Mouse (Mus musculus) CH12.LX (cell line): Measurements from ENCODE around the gene Cdc42bpa. TPM values are rescaled to one million over a fixed set of nuclear protein-coding genes. Genes with fewer than 3 reads are reported as not detected.

Experiments used
- DNase-seq: peaks from one replicate; pipeline ENCODE4 v3.0.0-alpha.2; 2013; ENCODE audit errors: extremely low read depth
- H3K27ac ChIP-seq: 2 replicates; pipeline ENCODE4 v1.5.1; 2012; ENCODE audit warnings: low read depth, mild to moderate bottlenecking, control low read depth, moderate library complexity; ENCODE audit not compliant: insufficient read depth
- H3K27me3 ChIP-seq: replicated peaks from 2 replicates; pipeline ENCODE3; 2012; ENCODE audit warnings: inconsistent platforms
- H3K36me3 ChIP-seq, 2 experiments: replicated peaks in 1 of 2; 2 replicates each; pipeline versions ENCODE3 to v1.6.1; 2012; ENCODE audit warnings: inconsistent platforms in 1 of 2, low read length in 1 of 2, mild to moderate bottlenecking in 1 of 2, mixed read lengths in 1 of 2, moderate library complexity in 1 of 2; ENCODE audit not compliant: control insufficient read depth in 1 of 2, insufficient read depth in 1 of 2
- H3K4me1 ChIP-seq, 2 experiments: 2 replicates each; pipeline ENCODE4 v1.6.1; 2012; ENCODE audit warnings: inconsistent platforms in 1 of 2, moderate library complexity in 1 of 2; ENCODE audit not compliant: insufficient read depth in 2 of 2, control insufficient read depth in 1 of 2
- H3K4me2 ChIP-seq: 2 replicates; pipeline ENCODE4 v1.6.1; 2012; ENCODE audit warnings: low read depth, mild to moderate bottlenecking, control low read depth; ENCODE audit not compliant: poor library complexity, insufficient read depth, severe bottlenecking
- H3K4me3 ChIP-seq, 3 experiments: fragments of 150-350 bp in 1 of 3; sonication (generic) in 1 of 3; replicated peaks in 1 of 3; 2 replicates each; pipeline versions ENCODE3 to v1.5.1; 2011 to 2012; ENCODE audit warnings: low read depth in 2 of 3, low read length in 2 of 3, mild to moderate bottlenecking in 2 of 3, moderate library complexity in 2 of 3, control low read depth in 1 of 3, improper control_type of control experiment in 1 of 3, inconsistent platforms in 1 of 3, mixed read lengths in 1 of 3; ENCODE audit not compliant: poor library complexity in 1 of 3
- H3K79me2 ChIP-seq: replicated peaks from 2 replicates; pipeline ENCODE4 v1.6.1; 2012; ENCODE audit warnings: mild to moderate bottlenecking, moderate library complexity; ENCODE audit not compliant: control insufficient read depth, poor library complexity, insufficient read depth, severe bottlenecking; ENCODE audit errors: extremely low read depth
- H3K9ac ChIP-seq: 2 replicates; pipeline ENCODE4 v1.6.1; 2012; ENCODE audit warnings: low read depth, mild to moderate bottlenecking, control low read depth, moderate library complexity; ENCODE audit not compliant: insufficient read depth
- H3K9me3 ChIP-seq: replicated peaks from 2 replicates; pipeline ENCODE3; 2012; ENCODE audit warnings: low read length, inconsistent platforms, mixed read lengths
- BHLHE40 ChIP-seq: IDR thresholded peaks from 2 replicates; pipeline ENCODE4 v1.6.1; 2011; ENCODE audit warnings: mild to moderate bottlenecking, low read depth, low read length, improper control_type of control experiment
- CHD1 ChIP-seq: IDR thresholded peaks from 2 replicates; pipeline ENCODE4 v1.6.1; 2012; ENCODE audit warnings: low read depth, low read length, improper control_type of control experiment, inconsistent platforms
- CHD2 ChIP-seq: IDR thresholded peaks from 2 replicates; pipeline ENCODE4 v1.6.1; 2011; ENCODE audit warnings: low read length, improper control_type of control experiment
- CTCF ChIP-seq, 2 experiments: IDR thresholded peaks in 1 of 2; conservative IDR thresholded peaks in 1 of 2; 2 replicates each; pipeline ENCODE4 v1.5.1; 2011 to 2012; ENCODE audit warnings: low read depth in 2 of 2, low read length in 2 of 2, improper control_type of control experiment in 1 of 2, inconsistent platforms in 1 of 2, mild to moderate bottlenecking in 1 of 2, moderate library complexity in 1 of 2
- E2F4 ChIP-seq: IDR thresholded peaks from 2 replicates; pipeline ENCODE4 v1.6.1; 2011; ENCODE audit warnings: low read depth, low read length, improper control_type of control experiment; ENCODE audit not compliant: insufficient replicate concordance
- EP300 ChIP-seq: IDR thresholded peaks from 2 replicates; pipeline ENCODE4 v1.6.1; 2011; ENCODE audit warnings: low read length, improper control_type of control experiment
- ETS1 ChIP-seq: conservative IDR thresholded peaks from 2 replicates; pipeline ENCODE4 v1.6.1; 2012; ENCODE audit warnings: low read depth, mild to moderate bottlenecking, inconsistent platforms, low read length, improper control_type of control experiment, moderate library complexity
- GABPA ChIP-seq: IDR thresholded peaks from 2 replicates; pipeline ENCODE4 v1.6.1; 2012; ENCODE audit warnings: low read depth, low read length, improper control_type of control experiment, inconsistent platforms; ENCODE audit not compliant: insufficient replicate concordance
- HCFC1 ChIP-seq: IDR thresholded peaks from 2 replicates; pipeline ENCODE4 v1.6.1; 2012; ENCODE audit warnings: low read depth, mild to moderate bottlenecking, inconsistent platforms, low read length, improper control_type of control experiment
- IRF4 ChIP-seq: IDR thresholded peaks from 2 replicates; pipeline ENCODE4 v1.6.1; 2014; ENCODE audit warnings: low read depth, mild to moderate bottlenecking, inconsistent platforms, low read length, improper control_type of control experiment
- JUN ChIP-seq: IDR thresholded peaks from 2 replicates; pipeline ENCODE4 v1.6.1; 2011; ENCODE audit warnings: low read depth, mild to moderate bottlenecking, low read length, improper control_type of control experiment, moderate library complexity; ENCODE audit not compliant: insufficient read depth
- JUND ChIP-seq: conservative IDR thresholded peaks from 2 replicates; pipeline ENCODE4 v1.6.1; 2011; ENCODE audit warnings: low read depth, low read length, improper control_type of control experiment
- MAFK ChIP-seq: IDR thresholded peaks from 2 replicates; pipeline ENCODE4 v1.6.1; 2011; ENCODE audit warnings: low read length, improper control_type of control experiment; ENCODE audit not compliant: insufficient replicate concordance
- MAX ChIP-seq: IDR thresholded peaks from 2 replicates; pipeline ENCODE4 v1.6.1; 2011; ENCODE audit warnings: low read length, improper control_type of control experiment
- MAZ ChIP-seq: IDR thresholded peaks from 2 replicates; pipeline ENCODE4 v1.6.1; 2012; ENCODE audit warnings: low read depth, mild to moderate bottlenecking, inconsistent platforms, low read length, improper control_type of control experiment, moderate library complexity
- MEF2A ChIP-seq: IDR thresholded peaks from 2 replicates; pipeline ENCODE4 v1.6.1; 2014; ENCODE audit warnings: low read depth, mild to moderate bottlenecking, inconsistent platforms, low read length, improper control_type of control experiment, borderline replicate concordance
- MYC ChIP-seq: IDR thresholded peaks from 2 replicates; pipeline ENCODE4 v1.6.1; 2011; ENCODE audit warnings: low read depth, mild to moderate bottlenecking, improper control_type of control experiment, low read length
- NELFE ChIP-seq: IDR thresholded peaks from 2 replicates; pipeline ENCODE4 v1.6.1; 2011; ENCODE audit warnings: low read depth, low read length, improper control_type of control experiment
- NRF1 ChIP-seq: IDR thresholded peaks from 2 replicates; pipeline ENCODE4 v1.6.1; 2014; ENCODE audit warnings: low read depth, mild to moderate bottlenecking, inconsistent platforms, low read length, improper control_type of control experiment, moderate library complexity
- POLR2AphosphoS2 ChIP-seq: IDR thresholded peaks from 2 replicates; pipeline ENCODE4 v1.6.1; 2011; ENCODE audit warnings: low read depth, low read length, improper control_type of control experiment
- RAD21 ChIP-seq: IDR thresholded peaks from 2 replicates; pipeline ENCODE4 v1.6.1; 2011; ENCODE audit warnings: low read depth, mild to moderate bottlenecking, low read length, improper control_type of control experiment, moderate library complexity
- RCOR1 ChIP-seq: conservative IDR thresholded peaks from 2 replicates; pipeline ENCODE4 v1.6.1; 2012; ENCODE audit warnings: low read depth, mild to moderate bottlenecking, inconsistent platforms, low read length, improper control_type of control experiment
- SIN3A ChIP-seq: IDR thresholded peaks from 2 replicates; pipeline ENCODE4 v1.6.1; 2012; ENCODE audit warnings: low read length, improper control_type of control experiment, inconsistent platforms
- SMC3 ChIP-seq: IDR thresholded peaks from 2 replicates; pipeline ENCODE4 v1.6.1; 2011; ENCODE audit warnings: low read depth, low read length, improper control_type of control experiment
- TBP ChIP-seq: conservative IDR thresholded peaks from 2 replicates; pipeline ENCODE4 v1.6.1; 2011; ENCODE audit warnings: low read depth, low read length, improper control_type of control experiment
- TCF12 ChIP-seq: IDR thresholded peaks from 2 replicates; pipeline ENCODE4 v1.6.1; 2014; ENCODE audit warnings: low read depth, mild to moderate bottlenecking, inconsistent platforms, low read length, improper control_type of control experiment
- USF1 ChIP-seq: IDR thresholded peaks from 2 replicates; pipeline ENCODE4 v1.6.1; 2014; ENCODE audit warnings: low read depth, mild to moderate bottlenecking, inconsistent platforms, low read length, improper control_type of control experiment
- ZC3H11A ChIP-seq: IDR thresholded peaks from 2 replicates; pipeline ENCODE4 v1.6.1; 2012; ENCODE audit warnings: low read depth, mild to moderate bottlenecking, inconsistent platforms, low read length, improper control_type of control experiment
- ZKSCAN1 ChIP-seq: IDR thresholded peaks from 2 replicates; pipeline ENCODE4 v1.6.1; 2012; ENCODE audit warnings: low read depth, inconsistent platforms, low read length, improper control_type of control experiment, borderline replicate concordance
- ZMIZ1 ChIP-seq: IDR thresholded peaks from 2 replicates; pipeline ENCODE4 v1.6.1; 2012; ENCODE audit warnings: low read depth, mild to moderate bottlenecking, inconsistent platforms, low read length, improper control_type of control experiment
- ZNF384 ChIP-seq: IDR thresholded peaks from 2 replicates; pipeline ENCODE4 v1.6.1; 2012; ENCODE audit warnings: low read depth, low read length, improper control_type of control experiment, inconsistent platforms
- dilution Hi-C: fragments of 300-500 bp; cut with MboI; formaldehyde crosslinking; loops from 2 replicates; pipeline ENCODE4 v1.14.3; 2020; ENCODE audit warnings: low sequenced_read_pairs; ENCODE audit not compliant: extremely low pct_unique_long_range_greater_than_20kb, extremely low pct_ligation_motif_present
- in situ Hi-C: fragments of 300-500 bp; cut with MboI; formaldehyde crosslinking; loops from 3 replicates; pipeline ENCODE4 v1.14.3; 2019; ENCODE audit warnings: low sequenced_read_pairs, low pct_ligation_motif_present, low pct_unique_long_range_greater_than_20kb, mixed read lengths
- polyA plus RNA-seq: library from polyadenylated mRNA; unstranded; fragments of >175 nt; gene quantifications from 2 replicates; pipeline ENCODE4 v1.2.1, GENCODE M21; 2012; ENCODE audit warnings: low read depth; ENCODE audit not compliant: insufficient read length
- total RNA-seq, 2 experiments: library from RNA; depleted of rRNA; stranded (reverse); fragments of 300-350 nt in 1 of 2; fragments of >200 nt in 1 of 2; gene quantifications; 2 replicates each; pipeline ENCODE4 v1.2.3; 2012 to 2014

Cdc42bpa gene
- total and polyA plus RNA-seq, 3 experiments, result 5.3 to 9.0 (median 5.6) TPM

DNA sequence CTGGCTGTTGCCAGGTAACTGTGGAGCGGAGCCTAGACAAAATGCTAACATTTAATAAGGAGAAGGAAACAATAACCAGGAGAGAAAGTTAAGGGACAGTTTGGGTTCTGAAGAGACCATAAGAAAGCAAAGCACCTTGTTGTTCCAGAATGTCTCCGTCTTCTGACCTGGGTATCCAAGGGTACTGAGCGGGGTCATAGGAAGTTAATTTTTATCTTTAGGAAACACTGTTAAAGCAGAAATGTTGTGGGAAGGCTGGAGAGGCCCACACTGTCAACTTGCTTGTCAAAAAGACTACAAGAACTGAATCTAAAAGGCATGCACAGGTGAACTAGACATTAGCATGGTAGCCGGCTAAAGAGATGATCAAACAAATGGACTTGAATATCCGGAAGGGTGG is 252.6 kb downstream of the Cdc42bpa start:
- dilution Hi-C loops (no loop called here), in situ Hi-C loops (no loop called here)
- Histone ChIP-seq H3K36me3 (no peaks in the 10 kb centered on the region), H3K79me2 (no peaks in the 10 kb centered on the region), H3K9ac (no peak overlapping the region), H3K9me3 (no peaks in the 10 kb centered on the region), H3K4me3 (no peak overlapping the region), H3K4me2 (no peak overlapping the region), H3K27me3 (no peaks in the 10 kb centered on the region), H3K27ac (no peak overlapping the region), H3K4me1 (peaks cover 13 to 59% of the 10 kb centered on the region in 2 experiments)
- TF ChIP-seq BHLHE40 (no peak), JUN (no peak), MAX (no peak), IRF4 (no peak), SMC3 (no peak), ZC3H11A (no peak), NRF1 (no peak), HCFC1 (no peak), RCOR1 (no peak), POLR2AphosphoS2 (no peak), CTCF (conservative IDR thresholded peaks at IDR 0.05 in 1 of 2, IDR thresholded peaks at IDR 0.05 in 1 of 2; ENCODE audit: low read depth in 2 of 2, low read length in 2 of 2) (no peak), USF1 (no peak), JUND (no peak), EP300 (no peak), ZKSCAN1 (no peak), ZMIZ1 (no peak), E2F4 (no peak), TCF12 (no peak)
- no peak for DNase-seq

DNA sequence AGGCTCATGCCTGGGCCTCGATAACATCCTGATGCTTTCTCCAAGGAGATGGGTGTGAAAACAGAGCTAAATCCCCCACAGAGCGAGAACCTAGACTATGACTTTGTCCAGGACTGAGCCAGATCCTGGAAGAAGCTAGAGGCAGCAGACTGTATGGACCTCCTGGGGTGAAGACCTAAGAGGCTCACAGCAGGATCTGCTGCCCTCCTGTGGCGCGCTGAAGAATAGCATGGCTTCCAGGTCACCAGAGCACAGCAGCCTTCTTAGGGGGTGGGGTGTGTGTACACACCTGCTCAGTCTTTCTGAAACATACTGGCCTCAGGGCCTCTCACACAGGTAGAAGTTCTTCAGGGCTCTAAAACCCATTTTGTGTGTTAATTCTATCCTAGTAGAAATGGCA is 254.8 kb downstream of the Cdc42bpa start:
- in situ Hi-C loops, result loop anchor here (5.0 kb wide), 1 partner anchor 38 kb away; no protein-coding TSS in a partner anchor
- Histone ChIP-seq H3K4me1 (peaks cover 10 to 57% of the 10 kb centered on the region in 2 experiments), H3K9ac (no peak overlapping the region), H3K79me2 (no peaks in the 10 kb centered on the region), H3K27ac (no peak overlapping the region), H3K9me3 (no peaks in the 10 kb centered on the region), H3K4me3 (no peak overlapping the region), H3K36me3 (no peaks in the 10 kb centered on the region), H3K4me2 (no peak overlapping the region), H3K27me3 (no peaks in the 10 kb centered on the region)
- dilution Hi-C loops, result no loop called here
- DNase-seq, result peak; percentile 83
- TF ChIP-seq E2F4, result no peak
- TF ChIP-seq ZKSCAN1, result no peak
- no peak for TF ChIP-seq RCOR1
- no peak for TF ChIP-seq CHD1
- TF ChIP-seq MEF2A, result peak; percentile 62
- no peak for TF ChIP-seq ZMIZ1
- no peak for TF ChIP-seq ZNF384
- peak; percentile 100 for TF ChIP-seq SMC3
- TF ChIP-seq GABPA, result no peak
- TF ChIP-seq MAZ, result no peak
- 0 out of 2 replicates have a peak, but pooled peaks have one; percentile 40 for TF ChIP-seq NRF1
- peak; percentile 99 for TF ChIP-seq ZC3H11A
- no peak for TF ChIP-seq JUND
- no peak; the same call in none of the 2 replicates for TF ChIP-seq RAD21
- TF ChIP-seq NELFE, result no peak
- TF ChIP-seq MYC, result no peak
- TF ChIP-seq MAFK, result no peak
- TF ChIP-seq TBP, result no peak
- peak; percentile 57; the same call in 1 of the 2 replicates for TF ChIP-seq TCF12
- TF ChIP-seq CHD2, result no peak
- TF ChIP-seq ETS1, result no peak
- peak; percentile 52; the same call in 1 of the 2 replicates for TF ChIP-seq SIN3A
- TF ChIP-seq MAX, result no peak; the same call in 1 of the 2 replicates
- no peak for TF ChIP-seq JUN
